Mouse (Mus musculus) bone marrow, adult 2 months (tissue): Measurements from ENCODE around the gene Cxcr3. TPM values are rescaled to one million over a fixed set of nuclear protein-coding genes. Genes with fewer than 3 reads are reported as not detected.

Experiments used
- H3K27ac ChIP-seq: fragments of 200-500 bp; 2 replicates; pipeline ENCODE4 v1.5.1; 2012; ENCODE audit warnings: low read depth, mild to moderate bottlenecking, control low read depth, inconsistent platforms, low read length; ENCODE audit not compliant: control insufficient read depth, poor library complexity, insufficient read depth
- H3K4me1 ChIP-seq: fragments of 200-500 bp; 2 replicates; pipeline ENCODE4 v1.6.1; 2011; ENCODE audit warnings: low read length; ENCODE audit not compliant: control insufficient read depth, insufficient read depth
- H3K4me3 ChIP-seq: fragments of 200-500 bp; replicated peaks from 2 replicates; pipeline ENCODE3; 2011; ENCODE audit warnings: mild to moderate bottlenecking, low read depth, low read length, control low read depth; ENCODE audit not compliant: control insufficient read depth
- CTCF ChIP-seq: fragments of 200-500 bp; IDR thresholded peaks from 2 replicates; pipeline ENCODE4 v1.5.1; 2011; ENCODE audit warnings: low read length, control low read depth; ENCODE audit not compliant: control insufficient read depth, insufficient read depth
- POLR2A ChIP-seq: fragments of 200-500 bp; IDR thresholded peaks from 2 replicates; pipeline ENCODE4 v1.6.1; 2011; ENCODE audit warnings: low read depth, mild to moderate bottlenecking, control low read depth, low read length, borderline replicate concordance; ENCODE audit not compliant: control insufficient read depth
- WGBS: fragments of 180-500 bp; shearing (Covaris S2); methylation state at CpG from one replicate; pipeline ENCODE4 v1.1.7; 2018; 5-methylcytosine and 5-hydroxymethylcytosine counted together
- polyA plus RNA-seq: library from polyadenylated mRNA; stranded (reverse); fragments of >200 nt; gene quantifications from 2 replicates; pipeline ENCODE4 v1.2.4, GENCODE M21; 2011; ENCODE audit warnings: low replicate concordance; ENCODE audit not compliant: missing spikeins, insufficient read depth, insufficient read length

The Cxcr3 gene
- polyA plus RNA-seq, 1 experiment = 1.4 TPM

GRCm38 (mm10) chrX:101705111-101705510 is 29.0 kb downstream of the Cxcr3 start:
- TF ChIP-seq POLR2A = no peak
- TF ChIP-seq CTCF = no peak
- Histone ChIP-seq H3K27ac (no peak overlapping the region), H3K4me1 (no peaks in the 10 kb centered on the region), H3K4me3 (no peak overlapping the region)
- WGBS = 79% methylated on average over 7 of the region's 7 CpGs

GRCm38 (mm10) chrX:101698232-101698631 is 35.8 kb downstream of the Cxcr3 start:
- TF ChIP-seq CTCF = no peak
- TF ChIP-seq POLR2A = no peak
- H3K4me1 ChIP-seq = no peaks in the 10 kb centered on the region
- H3K27ac ChIP-seq = no peak overlapping the region
- WGBS = 89% methylated on average over 23 of the region's 23 CpGs
- no peak overlapping the region for H3K4me3 ChIP-seq

- Histone ChIP-seq H3K27ac (no peak overlapping the region), H3K4me3 (no peak overlapping the region), H3K4me1 (no peaks in the 10 kb centered on the region)
- WGBS = 82% methylated on average over 49 of the region's 54 CpGs
- TF ChIP-seq POLR2A (no peak), CTCF (no peak)
Measured at GRCm38 (mm10) chrX:101697537-101697936, 36.5 kb downstream of the Cxcr3 start.

- 92% methylated on average over 27 of the region's 27 CpGs for WGBS
- TF ChIP-seq POLR2A (no peak), CTCF (no peak)
Measured at GRCm38 (mm10) chrX:101695686-101696085, 38.4 kb downstream of the Cxcr3 start.

More at GRCm38 (mm10) chrX:101695686-101696085, 38.4 kb downstream of the Cxcr3 start:
- H3K4me1 ChIP-seq = no peaks in the 10 kb centered on the region
- no peak overlapping the region for H3K27ac ChIP-seq
- no peak overlapping the region for H3K4me3 ChIP-seq

Other genes starting within 250 kb of the Cxcr3 start
- 16.0 and 30.3 TPM in 2 replicates for gene Taf1, start 201.5 kb downstream of the Cxcr3 start, polyA plus RNA-seq
- 73.2 and 107 TPM in 2 replicates for gene Ogt, start 94.2 kb downstream of the Cxcr3 start, polyA plus RNA-seq
- gene Gm4779, start 60.2 kb upstream of the Cxcr3 start, polyA plus RNA-seq = 0.66 TPM in 1 of 2 replicates, not detected in the other
- gene 8030474K03Rik, start 60.4 kb upstream of the Cxcr3 start, polyA plus RNA-seq = not detected in 2 replicates
- gene Nhsl2, start 115.1 kb upstream of the Cxcr3 start, polyA plus RNA-seq = 2.5 and 10.9 TPM in 2 replicates